Mouse (Mus musculus): ENCODE data around the gene Kdm8.

Gene Kdm8

DNA sequence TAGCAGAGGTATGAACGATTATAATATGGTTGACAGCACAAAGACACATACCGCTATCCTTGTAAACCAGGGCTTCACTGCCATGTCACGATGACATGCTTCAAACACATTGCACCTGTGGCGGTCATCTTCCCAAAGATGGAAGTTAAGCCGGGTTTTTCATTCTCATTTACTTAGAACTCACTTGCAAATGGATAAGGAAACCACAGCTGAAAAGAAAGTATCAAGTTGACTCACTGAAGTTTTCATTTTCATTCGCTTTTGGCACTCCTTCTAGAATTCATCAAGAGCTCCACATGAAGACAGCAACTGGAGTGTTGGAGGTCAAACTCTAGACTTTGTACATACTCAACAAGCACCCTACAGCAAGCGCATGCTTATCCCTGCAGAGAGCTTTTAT is 56.4 kb downstream of the Kdm8 start:
- DNase-seq (ENCODE audit: low spot score in 2 of 2) = no peak

DNA sequence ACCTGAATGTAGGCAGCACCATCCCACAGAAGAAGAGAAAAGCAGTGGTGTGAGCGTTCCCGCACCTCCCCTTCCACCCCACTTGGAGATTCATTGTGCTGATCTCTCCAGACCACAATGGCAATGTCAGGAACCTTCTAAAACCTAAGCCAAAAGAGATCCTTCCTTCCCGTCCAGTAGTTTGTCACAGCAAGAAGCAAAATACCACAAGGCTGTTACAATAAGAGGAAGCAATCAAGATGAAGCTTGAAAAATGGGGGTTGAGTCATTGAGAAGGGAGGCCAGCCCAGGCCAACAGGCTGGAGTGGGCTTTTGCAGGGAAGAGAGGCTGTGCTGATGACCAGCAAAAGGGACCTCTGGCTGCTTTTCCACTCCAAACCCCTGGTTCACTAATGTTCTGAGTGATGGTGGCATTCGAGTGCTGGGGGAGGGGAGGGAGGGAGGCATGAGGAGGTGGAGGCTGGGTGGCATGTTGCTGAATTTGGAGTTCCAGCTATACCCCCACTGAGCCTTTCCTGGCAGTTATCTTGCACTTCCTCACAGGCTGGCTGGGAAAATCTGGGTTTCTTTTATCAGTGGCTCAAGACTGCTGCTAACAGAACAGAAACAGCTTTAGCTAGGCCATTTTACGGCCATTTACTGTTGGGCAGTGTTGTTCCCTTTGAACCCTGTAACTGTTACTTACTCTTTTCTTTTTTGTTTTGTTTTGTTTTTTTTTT is 59.1 kb downstream of the Kdm8 start:
- DNase-seq (ENCODE audit: low spot score in 2 of 2) = no peak

DNA sequence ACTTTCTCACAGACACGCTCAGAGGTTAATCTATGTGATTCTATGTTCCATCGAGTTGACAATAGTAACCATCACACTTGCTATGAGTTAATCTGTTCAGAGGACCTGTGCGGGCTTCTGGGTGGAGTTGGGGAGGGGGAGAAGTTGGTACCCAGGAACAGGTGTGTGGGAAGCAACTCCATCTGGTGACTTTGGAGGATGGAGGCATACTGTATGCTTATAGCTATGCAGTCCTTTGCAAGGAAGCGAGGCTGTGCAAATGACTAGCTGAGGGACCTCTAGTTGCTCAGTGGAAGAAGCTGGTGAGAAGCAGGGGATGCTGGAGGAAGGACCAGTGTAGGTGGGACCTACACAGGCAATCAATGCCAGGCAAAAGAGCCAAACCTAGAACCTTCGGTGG is 60.1 kb downstream of the Kdm8 start:
- no peak for DNase-seq (ENCODE audit: low spot score in 2 of 2)

- no peak for DNase-seq (ENCODE audit: low spot score in 2 of 2)
These were observed 61.1 kb downstream of the Kdm8 start for GRCm38 (mm10) chr7:125505568-125505967.

DNA sequence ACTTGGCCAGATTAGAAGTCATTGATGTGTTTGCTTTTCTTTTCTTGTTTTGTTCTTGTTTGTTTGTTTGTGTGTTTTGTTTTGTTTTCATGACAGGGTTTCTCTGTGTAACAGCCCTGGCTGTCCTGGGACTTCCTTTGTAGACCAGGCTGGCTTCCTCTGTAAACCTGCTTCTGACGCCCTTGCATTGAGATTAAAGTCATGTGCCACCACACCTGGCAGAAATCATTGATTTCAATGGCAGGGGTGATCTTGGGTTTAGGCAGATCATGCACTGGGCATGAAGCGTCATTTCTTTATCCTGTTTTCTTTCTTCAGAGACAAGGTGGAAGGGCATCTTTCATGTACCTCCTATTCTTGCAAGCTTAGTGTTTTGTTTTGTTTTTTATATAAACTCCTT is 62.8 kb downstream of the Kdm8 start:
- DNase-seq (ENCODE audit: low spot score in 2 of 2) = no peak

DNA sequence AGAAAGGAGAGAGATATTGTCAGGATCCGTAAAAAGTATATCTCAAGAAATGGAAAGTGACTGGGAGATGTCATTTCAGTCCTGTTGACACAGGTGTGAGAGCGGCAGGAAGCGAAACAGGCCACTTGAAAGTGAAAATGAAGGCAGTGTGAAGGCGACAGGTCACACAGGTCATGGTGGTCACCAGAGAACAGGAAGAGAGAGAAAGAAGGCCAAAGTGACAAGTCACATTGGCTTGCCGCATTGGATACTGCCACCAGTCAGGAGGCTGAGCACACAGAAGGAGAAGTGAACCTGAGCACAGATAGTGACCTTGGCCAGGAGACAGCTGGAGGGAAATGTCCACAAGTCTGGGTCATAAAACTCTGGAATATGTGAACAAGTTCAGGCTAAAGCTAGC is 67.0 kb downstream of the Kdm8 start:
- DNase-seq (ENCODE audit: low spot score in 2 of 2) = no peak

DNA sequence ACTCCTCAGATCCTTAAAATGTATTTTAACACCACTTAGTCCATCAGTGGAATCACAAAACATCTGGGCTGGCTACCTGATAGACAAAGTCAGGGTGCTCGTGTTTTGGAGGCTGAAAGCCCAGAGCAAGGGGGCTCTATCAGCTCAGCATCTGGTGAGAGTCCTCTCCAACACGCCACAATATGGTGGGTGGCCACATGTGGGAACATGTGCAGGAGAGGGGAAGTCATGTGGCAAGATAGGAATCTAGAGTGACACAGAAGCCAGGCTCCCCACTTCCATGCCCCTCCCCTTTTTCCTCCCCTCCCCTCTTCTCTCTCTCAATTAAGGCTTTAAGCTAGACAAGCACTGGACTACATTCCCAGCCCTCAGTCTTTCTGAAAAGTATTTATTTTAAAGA is 67.4 kb downstream of the Kdm8 start:
- DNase-seq (ENCODE audit: low spot score in 2 of 2) = no peak

Data from urinary bladder, adult 18-20 months (tissue).